Mouse (Mus musculus) liver, embryonic 14.5 days (tissue): Measurements from ENCODE around the gene Slc25a35. TPM values are rescaled to one million over a fixed set of nuclear protein-coding genes. Genes with fewer than 3 reads are reported as not detected.

Experiments
- ATAC-seq: fragments of 200-750 bp; cut with Nextera tagmentation; 2 replicates; pipeline ENCODE4 v1.8.0; 2017; ENCODE audit warnings: moderate number of reproducible peaks, mild to moderate bottlenecking, moderate library complexity; ENCODE audit not compliant: insufficient read depth
- DNase-seq, 3 experiments: peaks; one replicate each; pipeline ENCODE4 v3.0.0-alpha.2; 2012 to 2013; ENCODE audit warnings: low read depth in 3 of 3, low spot score in 3 of 3
- H3K27ac ChIP-seq: fragments of 300-500 bp; sonication (generic); 2 replicates; pipeline ENCODE4 v1.5.1; 2014; ENCODE audit warnings: moderate library complexity, mild to moderate bottlenecking, control low read depth, inconsistent platforms
- H3K27me3 ChIP-seq: fragments of 300-500 bp; sonication (generic); 2 replicates; pipeline ENCODE4 v1.6.1; 2014; ENCODE audit warnings: mild to moderate bottlenecking, low read length, moderate library complexity; ENCODE audit not compliant: control insufficient read depth, insufficient read depth
- H3K36me3 ChIP-seq: fragments of 300-500 bp; sonication (generic); replicated peaks from 2 replicates; pipeline ENCODE4 v1.6.1; 2014; ENCODE audit warnings: low read depth; ENCODE audit not compliant: control insufficient read depth, insufficient read depth
- H3K4me1 ChIP-seq, 2 experiments: fragments of 200-500 bp in 1 of 2; fragments of 300-500 bp in 1 of 2; sonication (generic) in 1 of 2; replicated peaks; 2 replicates each; pipeline ENCODE4 v1.6.1; 2012 to 2014; ENCODE audit warnings: antibody characterized with exemption in 1 of 2, inconsistent platforms in 1 of 2, low read length in 1 of 2; ENCODE audit not compliant: control insufficient read depth in 2 of 2, insufficient read depth in 2 of 2
- H3K4me2 ChIP-seq: fragments of 300-500 bp; sonication (generic); 2 replicates; pipeline ENCODE4 v1.6.1; 2014; ENCODE audit warnings: low read depth, mild to moderate bottlenecking, control low read depth, moderate library complexity
- H3K4me3 ChIP-seq, 2 experiments: fragments of 200-500 bp in 1 of 2; fragments of 300-500 bp in 1 of 2; sonication (generic) in 1 of 2; 2 replicates each; pipeline ENCODE4 v1.5.1; 2012 to 2014; ENCODE audit warnings: low read depth in 2 of 2, low read length in 2 of 2, mild to moderate bottlenecking in 2 of 2, control low read depth in 1 of 2, inconsistent platforms in 1 of 2, moderate library complexity in 1 of 2; ENCODE audit not compliant: insufficient read depth in 1 of 2
- H3K9ac ChIP-seq: fragments of 300-500 bp; sonication (generic); replicated peaks from 2 replicates; pipeline ENCODE4 v1.6.1; 2014; ENCODE audit warnings: mild to moderate bottlenecking, control low read depth, moderate library complexity
- H3K9me3 ChIP-seq: fragments of 300-500 bp; sonication (generic); 2 replicates; pipeline ENCODE4 v1.6.1; 2016; ENCODE audit warnings: low read length, mixed read lengths; ENCODE audit not compliant: control insufficient read depth
- CTCF ChIP-seq: IDR thresholded peaks from 2 replicates; pipeline ENCODE4 v1.5.1; 2016; ENCODE audit warnings: antibody characterized with exemption, low read depth, control low read depth
- EP300 ChIP-seq: IDR thresholded peaks from 2 replicates; pipeline ENCODE4 v1.6.1; 2016; ENCODE audit warnings: antibody characterized with exemption, low read depth
- WGBS: fragments of 180-500 bp; shearing (Covaris S2); extraction: QIAGEN DNeasy Blood & Tissue Kit; methylation state at CpG from one replicate; pipeline ENCODE4 v1.1.7; 2014; ENCODE audit not compliant: insufficient replicate concordance; 5-methylcytosine and 5-hydroxymethylcytosine counted together
- polyA plus RNA-seq, 2 experiments: library from polyadenylated mRNA; depleted of rRNA in 1 of 2; stranded (reverse) in 1 of 2; unstranded in 1 of 2; fragments of >200 nt; fragmentation: Nextera tagmentation in 1 of 2; extraction: Ambion mirVana in 1 of 2; gene quantifications; 2 replicates each; pipeline versions ENCODE4 v1.2.1 to v1.2.3; 2012 to 2014

The Slc25a35 gene
- polyA plus RNA-seq (2012; rRNA removed) (0.58 and 0.59 TPM in 2 replicates), polyA plus RNA-seq (2014; fragmentation: Nextera tagmentation; extraction: Ambion mirVana) (0.13 and 0.51 TPM in 2 replicates)

DNA sequence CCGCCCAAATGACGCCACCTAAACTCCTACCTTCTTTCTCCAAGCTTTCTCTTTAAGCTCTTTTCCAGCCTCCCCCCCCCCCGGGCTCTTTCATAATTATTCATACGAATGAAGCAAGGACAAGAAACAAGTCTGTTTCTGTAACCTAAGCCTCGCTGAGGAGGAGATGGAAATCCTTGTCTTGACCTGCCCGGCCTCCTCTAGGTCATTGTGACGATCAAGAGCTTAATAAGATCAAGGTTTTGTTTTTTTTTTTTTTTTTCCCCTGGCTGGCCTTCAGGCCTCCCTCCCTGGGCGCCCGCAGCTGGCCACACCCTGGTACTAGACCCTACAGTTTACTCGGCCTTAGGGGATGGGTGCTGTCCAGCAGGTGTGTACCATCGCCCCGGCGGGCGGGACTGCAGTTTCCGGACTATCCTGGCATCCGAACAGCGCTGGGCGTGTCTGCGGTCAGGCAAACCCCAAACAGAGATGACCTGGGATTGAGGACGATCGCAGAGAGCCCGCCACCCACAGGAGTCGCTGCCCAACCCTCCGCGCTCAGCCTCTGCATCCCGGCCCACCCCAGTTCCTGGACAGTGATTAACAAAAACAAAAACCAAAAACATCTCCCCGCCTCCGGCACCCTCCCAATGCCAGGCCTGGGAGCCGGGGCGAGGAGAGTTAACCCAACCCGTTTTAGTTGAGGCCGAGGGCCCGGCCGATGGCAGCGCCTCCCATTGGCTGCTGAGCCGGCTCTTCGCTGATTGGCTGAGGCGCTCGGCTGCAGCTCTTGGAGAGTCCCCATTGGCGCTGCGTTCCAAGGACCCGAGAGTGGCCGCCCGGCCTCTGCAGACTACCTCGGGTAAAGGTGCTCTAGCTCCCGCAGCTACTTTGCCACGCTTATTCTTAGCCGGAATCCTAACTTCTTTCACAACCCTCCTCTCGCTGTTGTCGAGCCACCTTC lies at the start of gene Slc25a35:
TSS of gene Slc25a35 (plus strand) at position 795 of the 946 bp plus-strand sequence.
- no peaks in the 10 kb centered on the region for H3K9me3 ChIP-seq
- no peaks in the 10 kb centered on the region for H3K36me3 ChIP-seq
- peaks cover 2% of the 10 kb centered on the region; the same call in 1 of the 2 replicates for H3K27me3 ChIP-seq
- peaks cover 9 to 13% of the 10 kb centered on the region in 2 experiments for H3K4me1 ChIP-seq
- peak; percentile 81 to 86 (median 85) for DNase-seq
- peak within 1 kb of the TSS; percentile 97 for H3K4me2 ChIP-seq
- TF ChIP-seq CTCF = peak; percentile 47; the same call in 1 of the 2 replicates
- no peak for TF ChIP-seq EP300
- peak within 1 kb of the TSS; percentile 69 to 72 for H3K4me3 ChIP-seq
- H3K9ac ChIP-seq = peak within 1 kb of the TSS; percentile 68
- ATAC-seq = peak; percentile 97
- peak within 1 kb of the TSS; percentile 53 for H3K27ac ChIP-seq
- under 1% methylated on average over 50 of the region's 50 CpGs for WGBS

DNA sequence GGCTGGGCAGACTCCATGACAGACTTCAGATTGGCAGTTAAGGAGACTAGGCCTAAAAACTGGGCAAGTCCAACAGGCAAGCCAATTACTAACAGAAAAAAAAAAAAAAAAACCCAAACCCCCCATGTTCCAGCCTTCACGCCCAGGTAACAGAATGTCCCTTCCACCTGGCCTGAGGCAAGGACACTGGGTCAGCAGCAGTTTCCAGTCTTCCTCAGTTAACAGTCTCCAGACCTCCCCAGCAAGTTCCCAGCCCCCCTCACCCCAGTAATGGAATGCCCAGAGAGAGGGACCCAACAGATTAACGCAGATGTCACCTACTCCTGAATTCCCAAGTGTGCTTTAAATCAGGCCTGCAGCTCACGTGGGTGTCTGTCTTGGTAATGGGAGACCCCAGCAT lies 44.7 kb upstream of the Slc25a35 start:
- Histone ChIP-seq H3K4me2 (no peak overlapping the region), H3K4me3 (no peak overlapping the region), H3K36me3 (no peaks in the 10 kb centered on the region), H3K27ac (no peak overlapping the region), H3K9ac (no peak overlapping the region), H3K4me1 (0 out of 4 replicates have a peak, but pooled peaks cover 0 to 2% of the 10 kb centered on the region in 2 experiments), H3K27me3 (no peaks in the 10 kb centered on the region), H3K9me3 (no peaks in the 10 kb centered on the region)
- TF ChIP-seq EP300 (no peak), CTCF (no peak)
- DNase-seq = no peak
- 41% methylated on average over 3 of the region's 3 CpGs for WGBS
- ATAC-seq = no peak

DNA sequence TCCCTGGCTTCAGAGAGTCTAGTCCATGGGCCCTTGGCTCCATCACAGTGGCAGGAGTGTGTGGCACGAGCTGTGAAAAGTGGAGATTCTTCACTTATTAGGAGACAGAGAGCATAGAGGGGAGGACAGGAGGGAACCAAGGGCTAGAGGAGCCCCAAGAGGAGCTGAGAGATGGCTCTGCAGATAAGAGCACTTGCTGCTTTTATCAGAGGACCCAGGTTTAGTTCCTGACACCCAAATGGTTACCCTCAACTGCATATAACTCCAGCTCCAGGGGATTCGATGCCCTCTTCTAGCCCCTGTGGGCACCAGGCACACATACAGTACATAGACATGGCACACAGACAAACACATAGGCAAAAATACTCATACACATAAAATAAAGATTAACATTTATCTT lies 43.2 kb upstream of the Slc25a35 start:
- Histone ChIP-seq H3K9me3 (no peaks in the 10 kb centered on the region), H3K27me3 (no peaks in the 10 kb centered on the region), H3K4me2 (no peak overlapping the region), H3K36me3 (no peaks in the 10 kb centered on the region), H3K4me1 (0 out of 4 replicates have a peak, but pooled peaks cover 0 to 2% of the 10 kb centered on the region in 2 experiments), H3K27ac (no peak overlapping the region), H3K4me3 (no peak overlapping the region), H3K9ac (no peak overlapping the region)
- TF ChIP-seq EP300 = no peak
- no peak for TF ChIP-seq CTCF
- ATAC-seq = no peak
- 33% methylated on average over 2 of the region's 2 CpGs for WGBS
- DNase-seq = no peak

DNA sequence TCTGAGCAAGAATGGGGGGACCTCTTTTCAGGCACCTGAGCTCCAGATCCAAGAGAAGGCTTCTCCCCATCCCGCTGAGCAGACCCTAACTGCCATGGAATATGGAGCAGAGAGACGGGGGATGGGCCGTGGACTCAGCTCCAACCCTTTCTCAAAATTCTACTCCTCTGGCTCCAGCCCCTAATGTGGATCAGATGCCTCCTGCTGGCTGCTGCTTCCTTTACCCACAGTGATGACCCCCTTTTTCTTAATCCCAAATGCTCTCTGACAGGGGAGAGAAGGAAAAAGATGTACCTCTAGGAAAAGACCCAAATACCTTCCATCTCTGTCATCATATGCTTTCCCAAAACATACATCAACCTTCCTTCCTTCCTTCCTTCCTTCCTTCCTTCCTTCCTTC lies 41.0 kb upstream of the Slc25a35 start, which contains the start of gene Odf4:
TSS of gene Odf4 (minus strand) at position 101 of the 400 bp plus-strand sequence.
- H3K36me3 ChIP-seq = no peaks in the 10 kb centered on the region
- TF ChIP-seq EP300 = no peak
- TF ChIP-seq CTCF = no peak
- ATAC-seq = no peak
- DNase-seq = no peak
- no peaks in the 10 kb centered on the region for H3K9me3 ChIP-seq
- H3K9ac ChIP-seq = no peak within 1 kb of the TSS
- H3K27me3 ChIP-seq = no peaks in the 10 kb centered on the region
- H3K4me3 ChIP-seq = no peak within 1 kb of the TSS
- 0 out of 4 replicates have a peak, but pooled peaks cover 0 to 2% of the 10 kb centered on the region in 2 experiments for H3K4me1 ChIP-seq
- H3K4me2 ChIP-seq = no peak within 1 kb of the TSS
- WGBS = 64% methylated on average over 3 of the region's 3 CpGs
- H3K27ac ChIP-seq = no peak within 1 kb of the TSS

DNA sequence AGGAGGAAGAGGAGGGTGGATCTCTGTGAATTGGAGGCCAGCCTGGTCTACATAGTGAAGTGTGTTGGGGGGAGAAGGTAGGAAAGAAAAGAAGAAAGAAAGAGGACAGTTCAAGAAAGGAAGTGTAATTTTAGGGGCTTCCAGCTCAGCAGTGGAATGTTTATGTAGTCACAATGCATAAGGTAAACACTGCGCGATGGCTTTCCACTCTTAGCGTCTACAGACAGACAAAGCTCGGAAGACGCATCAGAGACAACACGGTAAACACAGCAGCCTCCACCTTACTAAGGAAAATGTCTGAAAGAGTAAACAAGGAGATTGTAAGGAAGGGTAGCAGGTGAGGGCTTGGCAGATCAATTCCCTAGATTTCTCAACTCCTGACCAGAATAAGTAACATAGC lies 38.0 kb upstream of the Slc25a35 start:
- Histone ChIP-seq H3K9ac (no peak overlapping the region), H3K36me3 (no peaks in the 10 kb centered on the region), H3K27me3 (no peaks in the 10 kb centered on the region), H3K9me3 (no peaks in the 10 kb centered on the region), H3K4me2 (no peak overlapping the region), H3K4me3 (no peak overlapping the region), H3K27ac (no peak overlapping the region), H3K4me1 (no peaks in the 10 kb centered on the region)
- no peak for TF ChIP-seq EP300
- no peak for TF ChIP-seq CTCF
- 38% methylated on average over 6 of the region's 6 CpGs for WGBS
- no peak for ATAC-seq
- no peak for DNase-seq
